Mouse (Mus musculus): Measurements from ENCODE around the gene Galnt16. TPM values are rescaled to one million over a fixed set of nuclear protein-coding genes. Genes with fewer than 3 reads are reported as not detected.

Galnt16 gene
- polyA plus RNA-seq, 1 experiment from 2014 or later, result 6.3 TPM

DNA sequence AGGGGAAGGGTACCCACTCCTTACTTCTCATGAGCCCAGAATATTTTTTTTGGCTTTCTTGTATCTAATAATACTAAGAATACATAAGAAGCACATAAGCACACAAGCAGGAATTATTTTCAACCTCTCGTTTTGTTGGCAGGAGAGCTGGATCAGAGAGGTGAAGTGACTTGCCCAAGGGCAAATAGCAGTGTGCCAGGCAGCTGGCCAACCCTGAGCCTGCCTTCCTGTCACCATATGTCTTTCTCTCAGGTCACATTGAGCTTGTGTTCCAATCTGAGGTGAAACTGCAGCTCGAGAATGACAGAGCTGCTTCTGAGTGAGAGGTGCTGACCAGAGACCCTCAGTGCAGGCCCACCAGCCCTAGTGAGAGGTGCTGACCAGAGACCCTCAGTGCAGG lies 15.8 kb downstream of the Galnt16 start:
- ATAC-seq (ENCODE audit: low FRiP score, low TSS enrichment) (no peak), DNase-seq (ENCODE audit: low spot score) (no peak)
- Histone ChIP-seq H3K27ac (replicated peaks) (no peak overlapping the region), H3K4me3 (ENCODE audit: low read depth, low read length) (no peak overlapping the region), H3K4me2 (replicated peaks; ENCODE audit: low read depth) (no peak overlapping the region), H3K4me1 (replicated peaks; ENCODE audit: control insufficient read depth, insufficient read depth) (no peaks in the 10 kb centered on the region), H3K9me3 (ENCODE audit: control insufficient read depth, low read length) (no peaks in the 10 kb centered on the region), H3K9ac (ENCODE audit: low read length) (no peak overlapping the region), H3K36me3 (ENCODE audit: control insufficient read depth, insufficient read depth, low read length) (no peaks in the 10 kb centered on the region), H3K27me3 (ENCODE audit: control insufficient read depth, insufficient read depth, low read length) (no peaks in the 10 kb centered on the region)
- no peak for TF ChIP-seq EP300 (optimal IDR thresholded peaks at IDR 0.05)
- TF ChIP-seq CTCF (IDR thresholded peaks at IDR 0.05; ENCODE audit: low read depth), result no peak
- 66% methylated on average over 2 of the region's 2 CpGs for WGBS

- Histone ChIP-seq H3K27ac (replicated peaks) (no peak overlapping the region), H3K36me3 (ENCODE audit: control insufficient read depth, insufficient read depth, low read length) (no peaks in the 10 kb centered on the region), H3K27me3 (ENCODE audit: control insufficient read depth, insufficient read depth, low read length) (no peaks in the 10 kb centered on the region), H3K9me3 (ENCODE audit: control insufficient read depth, low read length) (no peaks in the 10 kb centered on the region), H3K4me2 (replicated peaks; ENCODE audit: low read depth) (no peak overlapping the region), H3K9ac (ENCODE audit: low read length) (no peak overlapping the region), H3K4me1 (replicated peaks; ENCODE audit: control insufficient read depth, insufficient read depth) (no peaks in the 10 kb centered on the region), H3K4me3 (ENCODE audit: low read depth, low read length) (no peak overlapping the region)
- WGBS, result 74% methylated on average over 2 of the region's 2 CpGs
- no peak for ATAC-seq (ENCODE audit: low FRiP score, low TSS enrichment)
- DNase-seq (ENCODE audit: low spot score), result no peak
- TF ChIP-seq CTCF (IDR thresholded peaks at IDR 0.05; ENCODE audit: low read depth) (no peak), EP300 (optimal IDR thresholded peaks at IDR 0.05) (no peak)
Observed at GRCm38 (mm10) chr12:80537313-80537712, 19.2 kb downstream of the Galnt16 start.

GRCm38 (mm10) chr12:80538311-80538710 lies 20.2 kb downstream of the Galnt16 start:
- H3K9me3 ChIP-seq (ENCODE audit: control insufficient read depth, low read length), result no peaks in the 10 kb centered on the region
- TF ChIP-seq EP300 (optimal IDR thresholded peaks at IDR 0.05) (no peak), CTCF (IDR thresholded peaks at IDR 0.05; ENCODE audit: low read depth) (no peak)
- no peak overlapping the region for H3K27ac ChIP-seq (replicated peaks)
- no peak overlapping the region for H3K4me3 ChIP-seq (ENCODE audit: low read depth, low read length)
- no peaks in the 10 kb centered on the region for H3K36me3 ChIP-seq (ENCODE audit: control insufficient read depth, insufficient read depth, low read length)
- no peak overlapping the region for H3K9ac ChIP-seq (ENCODE audit: low read length)
- H3K4me1 ChIP-seq (replicated peaks; ENCODE audit: control insufficient read depth, insufficient read depth), result no peaks in the 10 kb centered on the region
- H3K4me2 ChIP-seq (replicated peaks; ENCODE audit: low read depth), result no peak overlapping the region
- 30% methylated on average over 6 of the region's 6 CpGs for WGBS
- DNase-seq (ENCODE audit: low spot score) (no peak), ATAC-seq (ENCODE audit: low FRiP score, low TSS enrichment) (no peak)
- H3K27me3 ChIP-seq (ENCODE audit: control insufficient read depth, insufficient read depth, low read length), result no peaks in the 10 kb centered on the region

GRCm38 (mm10) chr12:80545310-80545709 lies 27.2 kb downstream of the Galnt16 start:
- Histone ChIP-seq H3K36me3 (ENCODE audit: control insufficient read depth, insufficient read depth, low read length) (no peaks in the 10 kb centered on the region), H3K9me3 (ENCODE audit: control insufficient read depth, low read length) (no peaks in the 10 kb centered on the region), H3K4me1 (replicated peaks; ENCODE audit: control insufficient read depth, insufficient read depth) (no peaks in the 10 kb centered on the region), H3K27ac (replicated peaks) (no peak overlapping the region), H3K4me2 (replicated peaks; ENCODE audit: low read depth) (no peak overlapping the region), H3K4me3 (ENCODE audit: low read depth, low read length) (no peak overlapping the region), H3K9ac (ENCODE audit: low read length) (no peak overlapping the region), H3K27me3 (ENCODE audit: control insufficient read depth, insufficient read depth, low read length) (no peaks in the 10 kb centered on the region)
- TF ChIP-seq CTCF (IDR thresholded peaks at IDR 0.05; ENCODE audit: low read depth), result no peak
- no peak for TF ChIP-seq EP300 (optimal IDR thresholded peaks at IDR 0.05)
- DNase-seq (ENCODE audit: low spot score), result no peak
- no peak for ATAC-seq (ENCODE audit: low FRiP score, low TSS enrichment)
- WGBS, result 48% methylated on average over 4 of the region's 4 CpGs

DNA sequence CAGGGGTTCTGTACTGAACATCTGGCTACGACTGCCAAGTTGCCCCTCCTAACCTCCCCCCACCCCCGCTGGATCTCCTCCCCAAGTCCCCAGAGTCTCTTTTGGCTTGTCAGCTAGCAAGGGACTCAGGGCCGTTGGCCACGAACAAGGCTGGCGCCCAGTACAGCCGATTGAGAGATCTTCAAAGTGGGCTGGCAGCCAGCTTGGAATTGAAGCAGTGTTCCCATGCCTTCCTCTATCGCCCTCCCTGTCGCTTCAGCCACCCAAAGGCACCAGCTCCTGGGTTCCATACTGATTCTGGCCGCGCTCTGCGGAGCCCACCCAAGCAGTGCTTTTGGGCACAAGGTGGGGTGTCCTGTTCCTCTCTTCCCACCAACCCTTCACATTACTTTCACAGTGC lies 31.6 kb downstream of the Galnt16 start:
- ATAC-seq (ENCODE audit: low FRiP score, low TSS enrichment), result no peak
- TF ChIP-seq CTCF (IDR thresholded peaks at IDR 0.05; ENCODE audit: low read depth) (no peak), EP300 (optimal IDR thresholded peaks at IDR 0.05) (no peak)
- Histone ChIP-seq H3K27me3 (ENCODE audit: control insufficient read depth, insufficient read depth, low read length) (no peaks in the 10 kb centered on the region), H3K4me3 (ENCODE audit: low read depth, low read length) (no peak overlapping the region), H3K36me3 (ENCODE audit: control insufficient read depth, insufficient read depth, low read length) (no peaks in the 10 kb centered on the region), H3K4me2 (replicated peaks; ENCODE audit: low read depth) (no peak overlapping the region), H3K9ac (ENCODE audit: low read length) (no peak overlapping the region), H3K4me1 (replicated peaks; ENCODE audit: control insufficient read depth, insufficient read depth) (no peaks in the 10 kb centered on the region), H3K27ac (replicated peaks) (peak overlapping the region; percentile 35; the same call in 1 of the 2 replicates), H3K9me3 (ENCODE audit: control insufficient read depth, low read length) (no peaks in the 10 kb centered on the region)
- 76% methylated on average over 11 of the region's 11 CpGs for WGBS
- DNase-seq (ENCODE audit: low spot score), result no peak

GRCm38 (mm10) chr12:80553157-80553556 lies 35.1 kb downstream of the Galnt16 start:
- H3K4me1 ChIP-seq (replicated peaks; ENCODE audit: control insufficient read depth, insufficient read depth), result no peaks in the 10 kb centered on the region

More at GRCm38 (mm10) chr12:80553157-80553556, 35.1 kb downstream of the Galnt16 start:
- Histone ChIP-seq H3K4me2 (replicated peaks; ENCODE audit: low read depth) (no peak overlapping the region), H3K27ac (replicated peaks) (no peak overlapping the region), H3K36me3 (ENCODE audit: control insufficient read depth, insufficient read depth, low read length) (no peaks in the 10 kb centered on the region), H3K27me3 (ENCODE audit: control insufficient read depth, insufficient read depth, low read length) (no peaks in the 10 kb centered on the region), H3K9ac (ENCODE audit: low read length) (no peak overlapping the region), H3K9me3 (ENCODE audit: control insufficient read depth, low read length) (no peaks in the 10 kb centered on the region), H3K4me3 (ENCODE audit: low read depth, low read length) (no peak overlapping the region)
- ATAC-seq (ENCODE audit: low FRiP score, low TSS enrichment) (no peak), DNase-seq (ENCODE audit: low spot score) (no peak)
- TF ChIP-seq CTCF (IDR thresholded peaks at IDR 0.05; ENCODE audit: low read depth) (no peak), EP300 (optimal IDR thresholded peaks at IDR 0.05) (no peak)
- WGBS, result 15% methylated on average over 3 of the region's 3 CpGs

Measured in stomach, postnatal 0 days (tissue).